Mouse (Mus musculus) A20 (cell line): ENCODE data around the gene Sema5a.

ENCODE experiments used
- DNase-seq: peaks from one replicate; pipeline ENCODE4 v3.0.0-alpha.2; 2011; ENCODE audit warnings: low read depth, low spot score

Sema5a gene

GRCm38 (mm10) chr15:32306557-32307243 lies 62.1 kb downstream of the Sema5a start:
- DNase-seq: no peak

DNA sequence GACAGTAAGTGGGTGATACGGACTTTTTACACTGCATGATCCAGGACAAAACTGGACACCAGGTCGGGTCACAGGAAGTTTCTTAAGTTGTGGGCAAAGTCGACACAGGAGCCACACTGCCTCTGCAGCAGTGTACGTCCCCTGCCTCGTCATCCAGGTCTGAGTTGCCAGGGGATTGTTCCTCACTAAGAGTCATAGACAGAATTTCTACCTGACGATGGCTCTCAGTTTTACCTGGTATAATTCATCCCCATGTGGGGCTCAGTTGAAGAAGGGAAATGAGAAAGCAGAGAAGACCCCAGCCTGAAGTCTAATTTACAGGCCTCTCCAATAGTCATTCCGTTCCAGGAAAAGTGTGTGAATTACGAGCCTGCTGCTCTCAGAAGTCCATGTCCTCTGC lies 66.2 kb downstream of the Sema5a start:
- DNase-seq: no peak

DNA sequence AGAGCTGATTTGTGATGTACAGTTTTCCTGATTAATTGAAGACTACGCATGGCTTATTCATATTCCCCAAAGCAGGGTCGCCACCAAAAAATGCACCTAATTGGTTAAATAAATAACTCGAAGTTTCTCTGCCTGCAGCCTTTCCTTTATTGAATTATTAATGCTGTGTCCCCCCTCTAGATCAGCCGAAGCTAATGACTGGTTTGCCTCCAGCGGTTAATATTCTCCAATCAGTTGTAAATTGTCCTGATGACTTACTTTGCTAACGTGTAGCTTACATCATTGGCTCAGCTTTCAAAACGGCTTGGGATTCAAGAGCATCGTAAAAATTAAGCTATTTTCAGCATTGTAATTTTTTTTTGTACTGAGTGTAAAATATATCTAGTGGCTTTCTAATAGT lies 66.7 kb downstream of the Sema5a start:
- no peak for DNase-seq

DNA sequence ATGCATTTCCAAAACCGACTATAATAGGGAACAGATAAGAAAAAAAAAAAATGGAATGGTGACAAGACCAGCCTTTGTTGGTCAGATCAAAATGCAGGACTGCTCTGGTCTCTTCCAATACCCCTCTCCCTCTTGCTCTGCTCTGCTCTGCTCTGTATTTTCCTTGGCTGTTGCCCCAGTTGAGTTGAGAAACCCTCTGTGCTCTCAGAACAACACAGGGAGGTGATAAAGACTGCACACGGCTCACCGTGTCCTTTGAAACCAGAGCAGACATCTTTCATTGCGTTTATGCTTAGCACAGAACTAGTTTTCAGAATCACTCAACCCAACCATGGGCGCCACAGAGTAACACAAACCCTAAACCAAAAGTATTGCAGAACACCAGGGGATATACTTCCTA lies 72.5 kb downstream of the Sema5a start:
- no peak for DNase-seq

- no peak for DNase-seq
These were observed 76.1 kb downstream of the Sema5a start for GRCm38 (mm10) chr15:32320739-32321138.

GRCm38 (mm10) chr15:32322455-32323220 lies 78.0 kb downstream of the Sema5a start:
- DNase-seq: no peak

DNA sequence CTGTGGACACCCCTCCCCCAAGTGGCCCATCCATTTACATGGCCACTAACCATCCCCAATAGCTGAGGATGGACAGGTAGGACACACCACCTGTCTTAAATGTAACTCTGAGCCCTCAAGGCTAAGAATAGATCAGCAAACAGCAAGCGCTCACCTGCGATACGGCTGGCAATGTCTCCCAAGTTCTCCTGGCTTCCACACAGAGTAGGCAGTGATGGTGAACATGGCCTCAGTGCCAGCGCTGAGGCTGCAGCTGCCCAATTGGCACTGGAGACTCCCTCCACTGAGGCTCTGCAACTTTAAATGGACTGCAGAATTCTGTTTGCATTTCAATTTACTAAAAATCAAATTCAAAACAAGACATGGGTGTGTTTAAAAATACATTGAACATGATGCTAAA lies 78.6 kb downstream of the Sema5a start:
- no peak for DNase-seq

GRCm38 (mm10) chr15:32324105-32324504 lies 79.5 kb downstream of the Sema5a start:
- no peak for DNase-seq

GRCm38 (mm10) chr15:32328370-32329004 lies 83.9 kb downstream of the Sema5a start:
- DNase-seq: no peak

DNA sequence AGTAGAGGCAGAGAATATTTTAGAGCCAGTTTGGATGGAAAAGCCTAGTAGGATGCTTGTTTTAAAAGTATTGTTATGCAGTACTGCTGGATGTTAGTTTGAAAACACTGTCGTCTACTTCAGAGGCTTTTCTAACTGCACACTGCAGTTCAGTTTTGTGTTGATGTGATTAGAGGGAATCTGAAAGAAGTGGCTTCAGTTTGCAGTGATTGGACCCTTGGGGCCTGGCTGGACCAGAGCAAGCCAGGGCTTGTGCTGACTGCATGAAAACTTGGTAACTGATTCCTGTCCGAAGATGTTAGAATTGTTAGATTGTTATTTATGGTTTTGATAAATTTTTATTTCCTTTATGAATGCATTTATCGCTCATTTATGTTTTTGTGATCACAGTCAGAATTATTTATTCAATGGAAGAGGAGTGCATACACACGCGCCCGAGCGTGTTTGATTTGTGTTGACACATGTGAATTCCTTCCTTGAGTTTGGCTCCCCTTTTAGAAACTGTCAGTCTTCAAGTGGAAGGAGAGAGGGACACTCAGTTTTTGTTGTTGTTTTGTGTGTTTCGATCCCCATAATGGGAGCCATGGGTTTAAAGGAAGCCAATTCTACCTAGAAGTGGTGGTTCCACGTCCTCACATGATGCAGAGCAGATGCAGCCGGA lies 85.2 kb downstream of the Sema5a start:
- DNase-seq: no peak

DNA sequence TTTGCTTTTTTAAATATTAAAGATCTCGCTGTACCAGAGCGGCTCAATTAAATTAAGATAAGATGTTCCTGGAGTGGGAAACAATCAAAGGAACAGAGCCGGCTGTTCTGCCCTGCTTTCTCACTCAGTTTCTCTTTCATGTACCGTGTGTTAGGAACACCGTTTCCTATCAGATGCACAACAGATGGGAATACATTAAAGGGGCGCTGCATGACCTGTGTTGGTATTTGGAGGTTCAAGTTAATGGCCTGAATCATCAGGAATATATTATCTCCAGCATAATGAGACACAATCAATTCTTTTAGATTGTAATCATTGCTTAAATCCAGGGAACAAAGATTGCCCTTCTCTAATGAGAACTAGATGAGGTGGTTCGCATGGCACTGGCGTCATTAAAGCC lies 85.8 kb downstream of the Sema5a start:
- DNase-seq: no peak

DNA sequence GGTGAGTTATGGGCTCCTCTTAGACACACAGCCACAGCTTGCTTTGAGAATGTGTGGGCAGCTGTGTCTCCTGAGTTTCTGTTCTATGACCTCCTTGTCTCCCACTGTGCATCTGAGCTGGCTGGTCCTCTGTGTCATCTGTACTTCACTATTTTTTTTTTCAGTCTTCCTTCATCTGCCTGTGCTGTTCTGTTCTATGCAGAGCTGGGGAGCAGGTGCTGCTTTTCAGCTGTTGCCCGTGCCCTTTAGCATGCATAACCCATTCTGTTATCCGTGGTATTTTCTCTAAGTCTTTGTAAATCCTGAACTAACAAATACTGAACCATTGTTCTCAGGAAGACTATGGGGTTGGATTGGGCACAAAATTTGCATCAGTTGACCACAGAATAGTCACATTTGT lies 86.4 kb downstream of the Sema5a start:
- DNase-seq: no peak

- DNase-seq: no peak
These were observed 88.8 kb downstream of the Sema5a start for GRCm38 (mm10) chr15:32333456-32333855.

- no peak for DNase-seq
These were observed 93.2 kb downstream of the Sema5a start for GRCm38 (mm10) chr15:32337810-32338209.

DNA sequence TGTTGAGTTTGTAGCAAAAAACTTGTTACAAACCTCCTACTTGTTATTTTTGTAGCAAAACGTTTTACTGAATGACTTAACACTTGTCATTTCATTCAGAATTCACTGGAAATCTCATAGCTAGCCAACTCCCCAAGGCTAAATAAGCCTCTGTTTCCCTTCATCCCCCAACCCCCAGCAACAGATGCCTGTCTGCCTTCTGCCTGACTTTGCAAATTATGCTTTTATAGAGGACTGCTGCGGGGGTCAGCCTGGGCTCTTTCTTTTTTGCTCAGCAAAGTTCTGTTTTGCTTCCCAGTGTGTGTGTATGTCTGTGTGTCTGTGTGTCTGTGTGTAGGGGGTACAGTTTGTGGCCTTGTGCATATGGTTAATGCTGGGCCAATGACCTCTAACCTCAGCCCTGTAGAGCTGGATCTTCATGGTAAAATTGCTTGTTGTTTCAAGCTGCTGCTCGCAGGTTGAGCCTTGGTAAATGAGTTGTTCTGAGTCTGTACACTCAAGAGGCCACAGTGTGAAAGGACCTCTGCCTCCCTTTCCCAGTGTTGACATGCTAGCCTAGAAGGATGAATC lies 94.2 kb downstream of the Sema5a start:
- no peak for DNase-seq

GRCm38 (mm10) chr15:32339426-32339825 lies 94.8 kb downstream of the Sema5a start:
- DNase-seq: no peak

DNA sequence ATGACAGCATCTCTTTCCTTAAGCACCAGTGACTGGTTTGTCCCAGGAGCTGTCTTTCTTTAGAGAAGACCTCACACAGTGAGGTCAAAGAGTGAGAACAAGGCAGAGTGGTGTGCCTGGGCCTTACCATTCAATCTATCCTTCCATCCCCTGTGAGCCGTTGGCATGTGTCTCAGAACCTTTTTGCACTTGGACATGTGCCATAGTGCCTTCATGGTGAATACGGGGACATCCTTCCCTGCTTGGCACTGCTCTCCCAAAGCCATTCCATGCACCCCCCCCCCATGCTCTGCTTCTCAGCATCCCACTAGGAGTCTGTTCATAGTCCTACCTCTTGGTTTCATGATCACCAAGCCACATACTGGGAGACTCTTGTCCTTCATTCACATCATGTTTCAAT lies 96.8 kb downstream of the Sema5a start:
- no peak for DNase-seq

GRCm38 (mm10) chr15:32343544-32343943 lies 98.9 kb downstream of the Sema5a start:
- DNase-seq: no peak

DNA sequence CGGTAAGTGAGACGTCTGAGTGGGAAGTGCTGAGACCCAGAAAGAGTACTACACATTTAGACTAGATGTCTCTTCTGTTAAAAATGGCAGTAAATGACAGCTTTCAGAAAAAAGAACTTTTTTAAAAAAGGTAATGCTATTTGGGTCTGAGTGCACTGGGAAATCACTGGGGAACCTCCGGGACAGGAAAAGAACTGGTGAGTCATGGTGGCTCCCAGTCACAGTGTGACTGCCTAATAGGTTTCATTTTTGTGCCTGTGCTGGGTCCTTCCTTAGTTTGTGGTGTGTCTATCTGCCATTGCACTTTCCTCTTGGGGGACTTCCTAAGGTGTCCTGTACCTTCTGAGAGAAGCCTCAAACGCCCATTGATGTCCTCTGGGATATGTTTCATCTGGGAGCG lies 102.7 kb downstream of the Sema5a start:
- DNase-seq: no peak

DNA sequence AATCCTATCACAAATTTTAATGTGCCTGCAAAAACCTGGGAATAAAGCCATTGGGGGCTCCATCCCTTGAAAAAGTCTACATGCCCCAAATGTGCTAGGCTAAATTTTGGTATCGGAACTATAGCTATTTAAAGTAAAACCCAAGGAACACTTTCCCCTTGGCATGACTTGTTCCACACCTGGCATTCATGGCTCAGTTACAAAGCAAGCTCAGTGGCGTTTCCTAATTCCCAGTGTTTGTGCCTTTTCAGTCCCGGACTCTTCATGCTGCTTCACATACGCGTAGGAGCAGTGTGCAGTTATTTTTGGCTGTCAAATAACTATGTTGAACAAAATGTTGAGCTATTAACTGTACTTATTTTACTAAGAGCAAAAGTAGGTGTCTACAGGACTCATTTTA lies 104.7 kb downstream of the Sema5a start:
- DNase-seq: no peak

DNA sequence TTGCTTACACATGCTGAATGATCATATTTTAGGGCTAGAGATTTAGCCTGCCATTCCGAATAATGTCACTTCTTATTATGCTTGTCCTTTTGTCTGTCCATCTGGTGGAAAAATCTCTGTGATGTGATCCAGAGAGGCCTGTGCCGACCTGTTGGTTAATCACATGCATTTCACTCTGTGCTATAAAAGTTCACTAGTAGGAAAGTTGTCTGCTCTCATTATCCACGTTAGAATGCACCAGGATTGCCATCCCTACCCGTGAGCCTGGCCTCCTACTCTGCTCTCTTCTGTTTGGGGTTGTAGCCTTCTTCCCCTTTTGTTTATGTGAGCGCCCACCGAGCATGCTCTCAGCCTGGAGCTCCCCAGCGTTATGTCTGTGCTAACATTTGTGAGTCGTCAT lies 108.4 kb downstream of the Sema5a start:
- no peak for DNase-seq

GRCm38 (mm10) chr15:32353513-32353912 lies 108.9 kb downstream of the Sema5a start:
- DNase-seq: no peak
